Mouse (Mus musculus): ENCODE data around the gene Rsph6a.
"Not testable (repeated sequence)": the region's sequence is repeated elsewhere in the genome, so short reads cannot be mapped to it uniquely, and the experiment has no call there.

Rsph6a gene

GRCm38 (mm10) chr7:19046286-19047069, 8.0 kb upstream of the Rsph6a start:
- DNase-seq (ENCODE audit: low read depth, low spot score) = peak; percentile 85

GRCm38 (mm10) chr7:19048006-19048527, 6.4 kb upstream of the Rsph6a start:
- no peak for DNase-seq (ENCODE audit: low read depth, low spot score)

- no peak for DNase-seq (ENCODE audit: low read depth, low spot score)
Observed at GRCm38 (mm10) chr7:19049252-19049651, 5.2 kb upstream of the Rsph6a start.

DNA sequence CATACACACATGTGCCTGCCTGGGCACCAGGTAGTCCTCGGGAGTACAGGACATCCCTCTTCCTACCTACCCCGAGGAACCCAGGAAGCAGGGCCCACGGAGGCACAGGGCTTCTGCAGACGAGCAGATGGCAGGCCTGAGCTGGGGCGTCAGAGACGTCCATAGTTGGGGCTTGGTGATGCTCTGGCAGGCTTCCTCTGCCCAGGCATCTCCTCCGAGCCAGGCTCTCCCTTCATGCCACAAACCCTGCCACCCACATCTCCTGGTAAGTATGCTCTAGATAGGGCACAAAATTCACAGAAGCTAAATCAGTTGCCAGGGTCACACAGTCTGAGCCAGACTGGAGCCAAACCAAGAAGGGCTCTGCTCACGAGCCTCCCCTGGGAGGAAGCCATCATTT, 4.3 kb upstream of the Rsph6a start:
- DNase-seq (ENCODE audit: low read depth, low spot score) = no peak

- DNase-seq (ENCODE audit: low read depth, low spot score) = no peak
Observed at GRCm38 (mm10) chr7:19051161-19051560, 3.3 kb upstream of the Rsph6a start.

- peak; percentile 86 for DNase-seq (ENCODE audit: low read depth, low spot score)
Observed at GRCm38 (mm10) chr7:19052345-19053135, 1.9 kb upstream of the Rsph6a start.

DNA sequence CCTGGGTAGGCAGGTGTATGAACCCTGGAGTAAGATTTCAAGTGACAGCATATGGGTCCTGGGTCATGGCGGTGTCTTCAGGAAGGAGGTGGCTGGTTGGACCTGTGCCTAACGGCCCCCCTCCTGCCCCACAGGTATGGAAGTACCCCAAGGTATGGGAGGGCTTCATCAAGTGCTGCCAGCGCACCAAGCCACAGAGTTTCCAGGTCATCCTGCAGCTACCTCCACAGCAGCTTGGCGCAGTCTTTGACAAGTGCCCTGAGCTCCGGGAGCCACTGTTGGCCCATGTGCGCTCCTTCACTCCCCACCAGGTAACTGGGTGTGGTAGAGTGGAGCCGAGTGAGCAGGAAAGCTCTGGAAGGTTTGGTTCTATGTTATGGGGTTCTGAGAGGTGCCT, 1.4 kb upstream of the Rsph6a start:
- DNase-seq (ENCODE audit: low read depth, low spot score) = no peak

GRCm38 (mm10) chr7:19054777-19055076, 237 bp downstream of the Rsph6a start:
- DNase-seq (ENCODE audit: low read depth, low spot score) = no peak

DNA sequence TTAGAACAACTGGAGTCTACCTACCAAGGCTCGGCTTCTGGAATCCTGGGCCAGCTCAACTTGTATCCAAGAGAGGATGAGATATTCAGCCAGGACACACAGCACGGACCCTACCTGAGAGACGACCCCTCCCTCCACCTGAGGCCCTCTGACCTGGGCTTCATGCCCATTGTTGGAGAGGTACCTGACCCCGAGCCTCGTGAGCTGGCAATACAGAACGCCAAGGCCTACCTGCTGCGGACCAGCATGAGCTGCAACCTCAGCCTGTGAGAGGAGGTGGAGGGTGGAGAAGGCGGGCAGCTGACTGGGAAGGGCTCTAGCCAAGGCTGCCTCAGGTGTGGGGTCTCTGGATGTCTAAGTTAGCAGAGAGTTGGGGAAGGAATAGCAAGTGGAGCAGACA, 618 bp downstream of the Rsph6a start:
- DNase-seq (ENCODE audit: low read depth, low spot score) = no peak

DNA sequence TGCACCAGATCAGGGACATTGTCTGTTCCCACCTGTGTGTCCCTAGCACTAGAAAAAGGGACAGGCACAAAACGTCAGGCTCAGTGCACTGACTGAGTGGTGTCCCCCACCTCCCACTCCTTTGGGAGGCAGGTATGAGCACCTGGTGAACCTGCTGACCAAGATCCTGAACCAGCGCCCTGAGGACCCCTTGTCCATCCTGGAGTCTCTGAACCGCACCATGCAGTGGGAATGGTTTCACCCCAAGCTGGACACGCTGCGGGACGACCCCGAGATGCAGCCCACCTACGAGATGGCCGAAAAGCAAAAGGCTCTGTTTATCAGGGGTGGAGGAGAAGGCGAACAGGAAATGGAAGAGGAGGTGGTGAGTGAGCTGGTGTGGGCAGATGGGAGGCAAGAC, 2.9 kb downstream of the Rsph6a start:
- DNase-seq (ENCODE audit: low read depth, low spot score) = no peak

GRCm38 (mm10) chr7:19065896-19066295, 11.4 kb downstream of the Rsph6a start:
- no peak for DNase-seq (ENCODE audit: low read depth, low spot score)

GRCm38 (mm10) chr7:19067063-19067462, 12.6 kb downstream of the Rsph6a start:
- DNase-seq (ENCODE audit: low read depth, low spot score) = no peak

GRCm38 (mm10) chr7:19067935-19068334, 13.4 kb downstream of the Rsph6a start:
- no peak for DNase-seq (ENCODE audit: low read depth, low spot score)

DNA sequence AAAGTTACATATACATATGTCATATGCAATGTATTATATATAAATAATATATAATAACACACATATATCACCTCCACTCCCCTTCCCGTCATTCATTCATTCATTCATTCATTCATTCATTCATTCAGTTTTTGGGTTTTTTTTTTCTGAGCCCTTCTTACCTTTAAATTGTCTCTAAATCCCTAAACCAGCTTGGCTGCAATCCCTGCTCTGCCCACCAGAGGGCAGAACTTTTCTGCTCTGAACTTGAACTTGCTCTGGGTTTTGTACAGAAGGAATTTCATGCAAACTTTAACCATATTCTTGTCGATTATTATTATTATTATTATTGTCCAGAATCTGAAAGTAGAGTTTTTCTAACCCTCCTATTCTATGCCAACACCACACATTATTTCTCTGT, 14.2 kb downstream of the Rsph6a start:
- peak; percentile 57 for DNase-seq (ENCODE audit: low read depth, low spot score)

DNA sequence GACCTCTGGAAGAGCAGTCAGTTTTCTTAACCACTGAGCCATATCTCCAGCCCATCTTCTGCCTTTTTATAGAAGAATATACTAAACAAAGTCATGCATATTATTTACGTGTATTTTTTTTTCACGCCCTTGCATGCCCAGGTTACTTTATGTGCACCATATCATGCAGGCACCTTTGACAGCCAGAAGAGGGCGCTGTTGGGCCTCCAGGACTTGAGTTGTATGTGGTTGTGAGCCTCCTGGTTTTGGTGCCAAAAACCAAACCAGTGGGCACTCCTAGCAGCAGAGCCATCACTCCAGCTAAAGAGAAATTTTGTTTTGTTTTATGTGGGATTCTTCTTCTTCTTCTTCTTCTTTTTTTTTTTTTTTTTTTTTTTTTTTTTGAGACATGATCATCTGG, 15.0 kb downstream of the Rsph6a start:
- no peak for DNase-seq (ENCODE audit: low read depth, low spot score)

DNA sequence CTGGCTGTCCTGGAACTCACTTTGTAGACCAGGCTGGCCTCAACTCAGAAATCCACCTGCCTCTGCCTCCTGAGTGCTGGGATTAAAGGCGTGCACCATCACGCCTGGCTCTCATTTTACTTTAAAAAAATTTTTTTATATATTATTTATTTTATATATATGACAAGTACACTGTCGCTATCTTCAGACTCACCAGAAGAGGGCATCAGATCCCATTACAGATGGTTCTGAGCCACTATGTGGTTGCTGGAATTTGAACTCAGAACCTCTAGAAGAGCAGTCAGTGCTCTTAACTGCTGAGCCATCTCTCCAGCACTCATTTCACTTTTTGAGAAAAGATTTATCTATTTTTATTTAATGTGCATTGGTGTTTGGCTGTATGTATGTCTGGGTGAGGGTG, 16.5 kb downstream of the Rsph6a start:
- DNase-seq (ENCODE audit: low read depth, low spot score) = not testable (repeated sequence)

DNA sequence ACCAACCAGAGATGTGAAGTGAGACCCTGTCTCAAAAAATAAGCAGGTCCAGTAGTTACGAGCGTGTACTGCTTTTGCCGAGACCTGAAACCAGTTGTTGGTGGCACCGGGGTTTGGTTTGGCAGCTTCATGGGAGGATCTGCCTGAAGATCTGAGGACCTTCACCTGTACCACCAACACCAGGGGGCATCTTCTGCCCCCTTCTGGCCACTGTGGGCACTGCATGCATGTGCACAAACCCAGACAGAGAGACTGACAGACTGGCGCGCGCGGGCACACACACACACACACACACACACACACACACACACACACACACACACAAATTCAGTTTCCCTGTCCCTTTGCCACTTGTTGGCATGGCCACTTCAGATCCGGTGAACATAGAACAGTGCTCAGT, 19.0 kb downstream of the Rsph6a start:
- DNase-seq (ENCODE audit: low read depth, low spot score) = no peak

- DNase-seq (ENCODE audit: low read depth, low spot score) = no peak
Observed at GRCm38 (mm10) chr7:19074494-19074893, 20.0 kb downstream of the Rsph6a start.

- DNase-seq (ENCODE audit: low read depth, low spot score) = no peak
Observed at GRCm38 (mm10) chr7:19075231-19075630, 20.7 kb downstream of the Rsph6a start.

- DNase-seq (ENCODE audit: low read depth, low spot score) = peak; percentile 90
Observed at GRCm38 (mm10) chr7:19075723-19076585, 21.5 kb downstream of the Rsph6a start, which contains the start of gene Dmwd. TSS of gene Dmwd (plus strand) at chr7:19076227.

DNA sequence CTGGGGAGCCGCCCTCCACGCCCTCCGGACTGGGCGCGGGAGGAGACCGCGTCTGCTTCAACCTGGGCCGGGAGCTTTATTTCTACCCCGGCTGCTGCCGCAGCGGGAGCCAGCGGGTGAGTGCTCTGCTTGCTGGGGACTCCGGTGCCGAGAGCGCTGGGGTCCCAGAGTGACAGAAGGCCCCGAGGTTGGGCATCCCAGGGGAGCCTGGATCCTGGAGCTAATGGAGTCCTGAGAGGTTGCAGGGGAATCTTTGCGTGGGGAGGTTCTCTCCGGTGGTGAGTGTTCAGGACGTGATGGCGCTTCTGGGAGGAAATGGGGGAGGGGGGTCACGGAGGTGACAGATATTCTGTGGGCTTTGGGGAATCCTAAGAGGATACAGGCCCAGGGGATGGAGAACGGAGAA, 22.1 kb downstream of the Rsph6a start:
- DNase-seq (ENCODE audit: low read depth, low spot score) = no peak

DNA sequence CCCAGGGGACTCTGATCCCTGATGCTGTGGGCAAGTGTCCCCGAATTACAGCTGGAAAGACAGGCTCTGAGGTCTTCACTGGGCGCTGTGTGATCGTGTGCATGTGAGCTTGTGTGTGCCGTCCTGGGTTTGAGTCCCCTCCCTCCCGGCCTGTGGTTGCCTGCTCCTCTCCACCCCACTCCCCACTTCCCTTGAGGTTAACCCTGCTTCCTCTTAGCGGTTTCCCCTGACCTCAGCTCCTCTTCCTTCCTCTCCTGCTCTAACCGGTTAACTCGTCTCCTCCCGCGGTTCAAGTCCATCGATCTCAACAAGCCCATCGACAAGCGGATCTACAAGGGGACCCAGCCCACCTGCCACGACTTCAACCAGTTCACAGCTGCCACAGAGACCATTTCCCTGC, 23.3 kb downstream of the Rsph6a start:
- DNase-seq (ENCODE audit: low read depth, low spot score) = peak; percentile 60
